Mouse (Mus musculus): ENCODE measurements at regions not wholly inside any gene's neighbourhood (a gene's known extent, or its start where the extent isn't known, plus 50 kb on each side); places are given as distances from the start of the nearest gene placed in this dataset.

- DNase-seq (ENCODE audit: low spot score in 2 of 2), result no peak
Measured at GRCm38 (mm10) chr7:69576596-69576995, 789.9 kb downstream of the Nr2f2 start.

GRCm38 (mm10) chr7:69573730-69574129, 792.8 kb downstream of the Nr2f2 start:
- DNase-seq (ENCODE audit: low spot score in 2 of 2), result no peak

- DNase-seq (ENCODE audit: low spot score in 2 of 2), result no peak
Measured at GRCm38 (mm10) chr7:69572626-69573394, 793.7 kb downstream of the Nr2f2 start.

- no peak for DNase-seq (ENCODE audit: low spot score in 2 of 2)
Measured at GRCm38 (mm10) chr7:69566949-69567348, 799.6 kb downstream of the Nr2f2 start.

GRCm38 (mm10) chr7:69564432-69564831, 802.1 kb downstream of the Nr2f2 start:
- no peak for DNase-seq (ENCODE audit: low spot score in 2 of 2)

GRCm38 (mm10) chr7:69554776-69555175, 805.7 kb upstream of the Arrdc4 start:
- DNase-seq (ENCODE audit: low spot score in 2 of 2), result no peak

GRCm38 (mm10) chr7:69553981-69554380, 804.9 kb upstream of the Arrdc4 start:
- DNase-seq (ENCODE audit: low spot score in 2 of 2), result no peak

- no peak for DNase-seq (ENCODE audit: low spot score in 2 of 2)
Measured at GRCm38 (mm10) chr7:69536072-69536471, 787.0 kb upstream of the Arrdc4 start.

- DNase-seq (ENCODE audit: low spot score in 2 of 2), result no peak
Measured at GRCm38 (mm10) chr7:69513966-69514365, 764.9 kb upstream of the Arrdc4 start.

GRCm38 (mm10) chr7:69510389-69510788, 761.3 kb upstream of the Arrdc4 start:
- no peak for DNase-seq (ENCODE audit: low spot score in 2 of 2)

GRCm38 (mm10) chr7:69493062-69493930, 744.3 kb upstream of the Arrdc4 start:
- no peak for DNase-seq (ENCODE audit: low spot score in 2 of 2)

GRCm38 (mm10) chr7:69490566-69491466, 741.8 kb upstream of the Arrdc4 start:
- peak; percentile 67 to 81 for DNase-seq (ENCODE audit: low spot score in 2 of 2)

- DNase-seq (ENCODE audit: low spot score in 2 of 2), result no peak
Measured at GRCm38 (mm10) chr7:69488630-69489029, 739.6 kb upstream of the Arrdc4 start.

GRCm38 (mm10) chr7:69487111-69487510, 738.1 kb upstream of the Arrdc4 start:
- no peak for DNase-seq (ENCODE audit: low spot score in 2 of 2)

- DNase-seq (ENCODE audit: low spot score in 2 of 2), result no peak
Measured at GRCm38 (mm10) chr7:69484552-69484951, 735.5 kb upstream of the Arrdc4 start.

Measured in cerebellum, postnatal 4 days (tissue).